Mouse (Mus musculus) neural tube, embryonic 11.5 days (tissue): ENCODE data around the gene Ccdc92b. TPM values are rescaled to one million over a fixed set of nuclear protein-coding genes. Genes with fewer than 3 reads are reported as not detected.

Experiments used
- ATAC-seq: fragments of 200-750 bp; cut with Nextera tagmentation; 2 replicates; pipeline ENCODE4 v1.8.0; 2017; ENCODE audit warnings: moderate number of reproducible peaks, mild to moderate bottlenecking, moderate TSS enrichment, moderate library complexity; ENCODE audit not compliant: insufficient read depth, low FRiP score, low TSS enrichment
- DNase-seq: peaks from one replicate; pipeline ENCODE4 v3.0.0-alpha.2; 2015; ENCODE audit warnings: low spot score
- H3K27ac ChIP-seq: fragments of 300-500 bp; sonication (generic); 2 replicates; pipeline ENCODE4 v1.5.1; 2014; ENCODE audit warnings: low read depth, mild to moderate bottlenecking, low read length
- H3K27me3 ChIP-seq: fragments of 300-500 bp; sonication (generic); 2 replicates; pipeline ENCODE4 v1.6.1; 2014; ENCODE audit warnings: mild to moderate bottlenecking, low read length, mixed read lengths; ENCODE audit not compliant: control insufficient read depth, insufficient read depth
- H3K36me3 ChIP-seq: fragments of 300-500 bp; sonication (generic); 2 replicates; pipeline ENCODE4 v1.6.1; 2014; ENCODE audit warnings: mild to moderate bottlenecking, low read length, moderate library complexity, mixed read lengths; ENCODE audit not compliant: control insufficient read depth, insufficient read depth
- H3K4me1 ChIP-seq: fragments of 300-500 bp; sonication (generic); 2 replicates; pipeline ENCODE4 v1.6.1; 2014; ENCODE audit warnings: low read length, mixed read lengths; ENCODE audit not compliant: control insufficient read depth, insufficient read depth
- H3K4me2 ChIP-seq: fragments of 300-500 bp; sonication (generic); 2 replicates; pipeline ENCODE4 v1.6.1; 2014; ENCODE audit warnings: low read depth, mild to moderate bottlenecking, moderate library complexity
- H3K4me3 ChIP-seq: fragments of 300-500 bp; sonication (generic); 2 replicates; pipeline ENCODE4 v1.5.1; 2014; ENCODE audit warnings: low read depth, low read length
- H3K9ac ChIP-seq: fragments of 300-500 bp; sonication (generic); 2 replicates; pipeline ENCODE4 v1.6.1; 2014; ENCODE audit warnings: mild to moderate bottlenecking, low read length
- H3K9me3 ChIP-seq: fragments of 300-500 bp; sonication (generic); 2 replicates; pipeline ENCODE4 v1.6.1; 2016; ENCODE audit warnings: low read length; ENCODE audit not compliant: control insufficient read depth
- WGBS: fragments of 180-500 bp; shearing (Covaris S2); extraction: QIAGEN DNeasy Blood & Tissue Kit; methylation state at CpG from one replicate; pipeline ENCODE4 v1.1.7; 2014; 5-methylcytosine and 5-hydroxymethylcytosine counted together
- polyA plus RNA-seq: library from polyadenylated mRNA; unstranded; fragments of >200 nt; fragmentation: Nextera tagmentation; extraction: Ambion mirVana; gene quantifications from 2 replicates; pipeline ENCODE4 v1.2.1, GENCODE M21; 2014

The Ccdc92b gene
- polyA plus RNA-seq, 1 experiment from 2014 or later: 1.9 TPM

- no peak overlapping the region for H3K4me2 ChIP-seq
- no peaks in the 10 kb centered on the region for H3K4me1 ChIP-seq
- H3K27ac ChIP-seq: no peak overlapping the region
- H3K4me3 ChIP-seq: no peak overlapping the region
- no peaks in the 10 kb centered on the region for H3K36me3 ChIP-seq
- WGBS: 75% methylated on average over 6 of the region's 6 CpGs
- H3K9ac ChIP-seq: no peak overlapping the region
- peaks cover 18% of the 10 kb centered on the region for H3K27me3 ChIP-seq
- DNase-seq: no peak
- no peak for ATAC-seq
- no peaks in the 10 kb centered on the region for H3K9me3 ChIP-seq
Observed at GRCm38 (mm10) chr11:74623693-74624092, 4.3 kb downstream of the Ccdc92b start.

- Histone ChIP-seq H3K4me2 (no peak overlapping the region), H3K27me3 (peaks cover 8% of the 10 kb centered on the region), H3K27ac (no peak overlapping the region), H3K9ac (no peak overlapping the region), H3K36me3 (no peaks in the 10 kb centered on the region), H3K4me1 (no peaks in the 10 kb centered on the region), H3K9me3 (no peaks in the 10 kb centered on the region), H3K4me3 (no peak overlapping the region)
- ATAC-seq (no peak), DNase-seq (no peak)
Observed at GRCm38 (mm10) chr11:74625333-74625732, 5.9 kb downstream of the Ccdc92b start.

GRCm38 (mm10) chr11:74627481-74627880 lies 8.1 kb downstream of the Ccdc92b start:
- no peak overlapping the region for H3K4me3 ChIP-seq
- no peak overlapping the region for H3K9ac ChIP-seq
- no peak for ATAC-seq
- H3K4me1 ChIP-seq: no peaks in the 10 kb centered on the region
- no peaks in the 10 kb centered on the region for H3K27me3 ChIP-seq
- no peak overlapping the region for H3K27ac ChIP-seq
- no peak for DNase-seq
- WGBS: 85% methylated on average over 3 of the region's 3 CpGs
- H3K36me3 ChIP-seq: no peaks in the 10 kb centered on the region
- H3K4me2 ChIP-seq: no peak overlapping the region
- H3K9me3 ChIP-seq: no peaks in the 10 kb centered on the region

- no peaks in the 10 kb centered on the region for H3K36me3 ChIP-seq
- DNase-seq (no peak), ATAC-seq (no peak)
- H3K4me1 ChIP-seq: no peaks in the 10 kb centered on the region
- no peak overlapping the region for H3K9ac ChIP-seq
- H3K9me3 ChIP-seq: no peaks in the 10 kb centered on the region
- H3K27me3 ChIP-seq: peaks cover under 1% of the 10 kb centered on the region; the same call in 1 of the 2 replicates
- no peak overlapping the region for H3K4me3 ChIP-seq
- H3K4me2 ChIP-seq: no peak overlapping the region
- H3K27ac ChIP-seq: no peak overlapping the region
- WGBS: 79% methylated on average over 7 of the region's 7 CpGs
Observed at GRCm38 (mm10) chr11:74631880-74632789, 12.7 kb downstream of the Ccdc92b start.

- Histone ChIP-seq H3K4me3 (no peak overlapping the region), H3K27ac (no peak overlapping the region), H3K9me3 (no peaks in the 10 kb centered on the region), H3K4me2 (no peak overlapping the region), H3K27me3 (peaks cover 2% of the 10 kb centered on the region), H3K4me1 (peaks cover 3% of the 10 kb centered on the region; the same call in 1 of the 2 replicates), H3K9ac (no peak overlapping the region), H3K36me3 (no peaks in the 10 kb centered on the region)
- no peak for ATAC-seq
- WGBS: 67% methylated on average over 5 of the region's 5 CpGs
- peak; percentile 70 for DNase-seq
Observed at GRCm38 (mm10) chr11:74634490-74635275, 15.3 kb downstream of the Ccdc92b start.

DNA sequence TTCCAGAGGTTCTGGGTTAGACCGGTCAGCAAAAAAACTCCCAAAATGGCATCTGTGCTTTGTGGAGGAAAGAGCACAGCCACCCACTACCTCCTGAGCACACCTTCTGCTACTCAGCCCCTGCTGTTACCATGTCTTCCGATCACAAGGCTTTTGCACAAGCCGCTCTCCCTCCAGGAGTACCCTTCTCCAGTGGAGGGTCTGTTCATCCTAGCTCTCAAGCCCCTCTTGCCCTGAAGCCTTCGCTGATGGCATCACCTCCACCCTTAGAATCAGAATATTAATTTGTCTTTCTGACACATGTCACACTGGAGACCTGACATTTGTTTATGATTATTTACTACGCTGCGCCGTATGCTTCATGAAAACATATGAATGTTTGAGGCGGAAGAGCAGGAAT lies 18.1 kb downstream of the Ccdc92b start:
- H3K36me3 ChIP-seq: no peaks in the 10 kb centered on the region
- H3K27me3 ChIP-seq: peaks cover 2% of the 10 kb centered on the region
- no peaks in the 10 kb centered on the region for H3K9me3 ChIP-seq
- 19% methylated on average over 8 of the region's 8 CpGs for WGBS
- peak overlapping the region; percentile 77 for H3K4me2 ChIP-seq
- no peak overlapping the region for H3K27ac ChIP-seq
- ATAC-seq: peak; percentile 16; the same call in 1 of the 2 replicates
- peaks cover 3% of the 10 kb centered on the region; the same call in 1 of the 2 replicates for H3K4me1 ChIP-seq
- H3K4me3 ChIP-seq: peak overlapping the region; percentile 68
- peak overlapping the region; percentile 77 for H3K9ac ChIP-seq
- DNase-seq: no peak

DNA sequence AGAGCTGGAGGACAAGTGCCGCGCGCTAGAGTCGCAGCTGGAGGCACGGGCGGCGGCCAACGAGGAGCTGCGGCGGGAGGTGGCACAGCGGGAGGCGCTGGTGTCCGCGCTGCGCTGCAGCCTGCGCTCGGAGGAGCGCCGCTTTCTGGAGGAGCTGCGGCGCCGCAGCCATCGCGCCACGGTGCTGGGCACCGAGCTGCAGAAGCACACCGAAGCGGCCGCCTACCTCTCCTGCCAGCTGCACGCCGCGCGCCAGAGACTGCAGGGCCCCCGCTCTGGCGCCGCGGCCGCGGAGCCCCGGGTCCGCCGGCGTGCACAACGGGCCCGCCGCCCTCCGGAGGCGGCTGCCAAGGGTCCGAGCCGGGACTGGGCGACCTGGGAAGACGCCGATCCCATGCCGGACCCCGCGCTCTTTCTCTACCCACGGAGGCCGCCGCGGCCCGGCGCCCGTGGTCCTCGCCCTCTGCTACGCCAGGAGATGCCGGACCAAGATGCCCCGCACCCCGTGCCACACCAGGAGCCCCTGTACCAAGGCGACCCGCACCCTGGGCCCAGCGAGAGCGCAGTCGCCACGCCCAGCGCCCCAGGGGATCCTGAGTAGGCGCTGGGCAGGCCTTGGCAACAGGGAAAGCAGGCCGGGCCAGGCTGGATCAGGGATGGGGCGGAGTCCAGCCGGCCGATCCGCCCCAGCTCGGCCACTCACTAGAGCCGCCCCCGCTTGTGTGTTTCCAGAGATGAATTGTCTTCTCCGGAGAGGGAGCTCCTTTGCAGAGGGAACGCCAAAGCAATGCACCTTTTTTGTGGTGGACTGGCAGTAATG lies 18.8 kb downstream of the Ccdc92b start:
- Histone ChIP-seq H3K9me3 (no peaks in the 10 kb centered on the region), H3K4me2 (peak overlapping the region; percentile 77), H3K27me3 (peaks cover 2% of the 10 kb centered on the region), H3K9ac (peak overlapping the region; percentile 77), H3K4me1 (peaks cover 3% of the 10 kb centered on the region; the same call in 1 of the 2 replicates), H3K36me3 (no peaks in the 10 kb centered on the region), H3K4me3 (peak overlapping the region; percentile 68), H3K27ac (peak overlapping the region; percentile 11; the same call in 1 of the 2 replicates)
- DNase-seq (peak; percentile 81), ATAC-seq (peak; percentile 80)
- under 1% methylated on average over 77 of the region's 86 CpGs for WGBS

DNA sequence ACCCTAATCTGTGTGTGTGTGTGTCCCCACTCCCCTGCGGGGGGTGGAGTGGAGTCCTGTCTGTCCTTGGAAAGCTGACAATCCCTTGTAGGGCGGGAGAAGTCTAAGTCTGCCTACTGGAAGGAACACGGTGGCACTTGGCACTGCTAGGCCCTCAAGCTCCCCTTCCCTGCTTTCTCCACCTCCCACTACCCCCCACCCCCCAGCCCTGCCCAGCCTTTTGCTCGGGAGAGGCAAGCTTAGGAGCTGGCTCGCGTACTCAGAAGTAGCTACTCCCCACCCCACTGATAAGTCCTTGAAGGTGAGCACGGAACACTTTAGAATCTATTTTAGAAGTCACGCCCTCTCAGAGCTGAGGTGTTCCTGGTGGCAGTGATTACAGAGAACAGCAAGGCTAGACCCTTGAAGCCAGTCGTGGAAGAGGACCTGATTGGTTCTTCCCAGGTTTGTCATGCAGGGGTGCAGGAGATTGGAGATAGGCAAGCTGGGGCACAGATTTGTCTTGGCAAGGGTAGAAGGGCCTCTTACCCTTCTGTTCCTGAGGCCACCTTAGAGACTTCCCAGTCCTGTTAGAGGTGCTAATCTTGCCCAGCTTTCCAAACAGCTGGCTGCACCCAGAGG lies 19.5 kb downstream of the Ccdc92b start:
- WGBS: 13% methylated on average over 9 of the region's 9 CpGs
- Histone ChIP-seq H3K9ac (peak overlapping the region; percentile 77), H3K27me3 (peaks cover 2% of the 10 kb centered on the region), H3K9me3 (no peaks in the 10 kb centered on the region), H3K4me2 (peak overlapping the region; percentile 77), H3K27ac (0 out of 2 replicates have a peak overlapping the region, but pooled peaks have one; percentile 11), H3K36me3 (no peaks in the 10 kb centered on the region), H3K4me3 (peak overlapping the region; percentile 68), H3K4me1 (peaks cover 3% of the 10 kb centered on the region; the same call in 1 of the 2 replicates)
- DNase-seq: no peak
- ATAC-seq: peak; percentile 9; the same call in 1 of the 2 replicates
